Mouse (Mus musculus): ENCODE data around the gene Pnliprp2.

Pnliprp2 gene

DNA sequence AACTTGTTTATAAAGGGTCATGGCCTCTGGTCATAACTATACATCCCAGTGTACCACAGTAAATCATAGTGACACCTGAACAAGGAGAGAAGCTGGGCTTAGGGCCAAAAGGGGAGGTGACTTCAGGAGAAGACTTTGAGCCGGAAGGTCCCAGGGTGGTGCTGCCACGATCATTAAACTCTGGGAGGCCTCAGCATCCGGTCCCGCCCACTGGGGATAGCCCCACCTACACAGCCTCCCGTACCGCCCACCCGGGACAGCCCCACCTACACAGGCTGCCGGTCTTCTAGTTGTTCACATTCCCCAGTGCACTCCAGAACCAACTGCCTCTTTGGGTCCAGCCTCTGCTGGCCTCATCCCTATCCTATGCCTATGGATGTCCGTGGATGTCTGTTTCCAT lies at the start of gene Pnliprp2:
TSS of gene Pnliprp2 (plus strand) at position 297 of the 400 bp plus-strand sequence.
- no peak for DNase-seq (ENCODE audit: low spot score)

DNA sequence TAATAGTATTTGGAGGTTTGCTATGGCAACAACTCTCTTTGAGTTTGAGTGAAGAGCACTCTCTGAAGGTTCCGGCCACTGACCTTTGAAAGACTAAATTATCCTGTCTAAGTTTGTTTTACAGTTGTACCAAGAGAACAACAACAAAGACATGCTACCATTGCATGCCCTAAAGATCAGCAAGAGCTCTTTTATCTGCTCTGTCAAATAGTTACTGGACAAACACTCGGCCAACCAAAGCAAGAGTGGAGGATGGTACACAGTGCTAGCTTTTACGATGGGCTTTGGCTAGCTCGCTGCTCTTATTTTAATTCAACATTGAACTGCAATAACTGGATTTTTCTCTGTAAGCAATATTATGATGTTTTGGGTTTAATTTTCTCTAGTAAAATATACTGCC lies 41.6 kb upstream of the Pnliprp2 start:
- no peak for DNase-seq (ENCODE audit: low spot score)

DNA sequence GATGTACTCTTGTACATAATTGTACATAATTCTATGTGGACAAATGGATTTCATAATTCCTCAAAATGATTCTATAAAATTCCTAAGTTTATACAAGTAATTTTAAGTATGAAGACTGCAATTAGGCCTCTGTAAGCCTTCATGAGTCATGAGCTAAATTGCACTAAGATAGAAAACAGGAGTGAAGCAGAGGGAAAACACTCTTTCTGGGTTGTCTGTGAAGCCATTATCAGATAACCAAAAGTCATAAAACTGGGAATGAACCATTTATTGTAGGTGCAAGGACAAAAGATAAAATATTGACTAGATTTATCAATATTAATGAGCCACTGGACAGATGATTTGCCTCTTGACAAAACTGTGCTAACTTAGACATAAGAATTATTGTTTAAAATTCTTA lies 39.1 kb upstream of the Pnliprp2 start:
- no peak for DNase-seq (ENCODE audit: low spot score)

DNA sequence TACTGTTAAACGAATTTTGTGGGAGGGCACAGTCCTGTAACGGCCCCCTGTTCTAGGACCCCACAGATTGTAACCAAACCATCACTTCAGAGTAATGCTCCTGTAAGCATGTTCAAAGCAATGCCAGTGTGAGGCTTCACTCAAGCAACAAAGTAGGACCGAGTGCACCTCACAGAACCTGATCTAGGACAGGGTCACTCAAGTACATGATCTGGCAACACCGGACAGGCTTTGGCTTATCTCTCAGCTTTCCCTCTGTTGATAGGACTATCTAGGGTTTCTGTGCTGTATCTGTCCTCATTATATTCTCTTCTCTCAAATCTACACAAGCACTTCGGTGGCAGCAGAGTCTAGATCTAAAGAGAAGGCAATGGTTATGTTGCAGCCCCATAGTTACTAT lies 33.0 kb upstream of the Pnliprp2 start:
- no peak for DNase-seq (ENCODE audit: low spot score)

DNA sequence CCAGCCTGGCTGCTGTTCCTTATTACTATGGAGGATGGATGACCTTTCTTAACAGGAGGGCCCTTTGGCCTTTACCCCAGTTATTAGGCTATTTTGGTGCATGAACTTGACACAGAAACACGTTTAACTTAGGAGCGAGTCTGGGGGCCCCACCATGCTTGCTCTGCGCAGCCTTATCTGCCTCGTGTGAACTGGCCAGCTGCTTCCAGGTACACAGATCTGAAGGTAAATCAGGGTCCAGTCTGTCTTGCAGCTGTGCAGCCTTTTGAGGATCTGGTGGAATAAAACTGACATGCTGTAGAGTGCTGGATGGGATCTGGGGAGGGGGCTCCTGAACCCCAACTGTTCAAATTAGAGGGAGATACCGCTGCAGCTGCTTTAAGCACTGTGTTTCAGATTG lies 31.8 kb upstream of the Pnliprp2 start:
- DNase-seq (ENCODE audit: low spot score): no peak

DNA sequence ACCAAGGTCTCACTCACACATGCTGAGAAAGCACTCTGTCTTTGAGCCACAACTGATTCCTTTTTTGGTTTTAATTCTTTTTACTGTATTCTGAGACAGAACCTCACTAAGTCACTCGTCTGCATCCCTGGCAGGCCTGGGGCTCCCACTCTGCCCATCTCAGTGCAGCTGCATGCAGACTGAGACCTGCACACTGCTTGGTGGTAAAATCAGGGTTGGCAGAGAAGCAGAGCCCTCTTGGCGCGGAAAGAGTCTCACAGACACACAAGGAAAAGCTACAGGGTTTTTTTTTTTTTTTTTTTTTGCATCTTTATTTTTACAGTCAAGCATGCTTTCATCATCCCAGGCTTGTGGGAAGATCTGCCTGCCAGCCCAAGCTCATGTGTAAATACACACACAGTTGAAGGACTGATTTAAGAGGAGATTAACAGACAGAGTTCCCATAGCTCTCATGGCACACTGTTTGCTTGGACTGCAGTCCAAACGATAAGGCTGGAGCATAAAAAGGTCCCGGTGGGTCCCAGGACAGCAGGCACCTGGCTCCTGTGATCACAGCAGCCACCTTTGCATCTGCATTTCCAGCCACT lies 31.0 kb upstream of the Pnliprp2 start, which contains the start of gene Pnliprp1:
TSS of gene Pnliprp1 (plus strand) at position 443 of the 587 bp plus-strand sequence.
- no peak for DNase-seq (ENCODE audit: low spot score)

DNA sequence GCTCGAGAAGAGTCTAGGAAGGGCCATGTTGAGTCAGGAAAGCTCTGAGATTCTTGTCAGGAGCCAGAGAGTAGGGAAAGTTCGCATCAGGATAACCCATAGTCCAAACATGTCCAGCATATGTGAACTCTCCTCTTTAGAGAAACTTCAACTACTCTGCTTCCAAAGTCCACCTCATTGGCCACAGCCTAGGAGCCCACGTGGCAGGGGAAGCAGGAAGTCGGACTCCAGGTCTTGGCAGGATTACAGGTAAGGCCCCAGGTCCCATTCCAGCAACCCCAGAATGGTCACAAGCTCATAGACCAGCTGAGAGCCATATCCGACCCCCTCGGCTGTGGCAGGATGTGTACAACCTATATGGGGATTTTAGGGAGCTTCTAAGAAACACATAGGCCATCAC lies 26.3 kb upstream of the Pnliprp2 start:
- DNase-seq (ENCODE audit: low spot score): no peak

DNA sequence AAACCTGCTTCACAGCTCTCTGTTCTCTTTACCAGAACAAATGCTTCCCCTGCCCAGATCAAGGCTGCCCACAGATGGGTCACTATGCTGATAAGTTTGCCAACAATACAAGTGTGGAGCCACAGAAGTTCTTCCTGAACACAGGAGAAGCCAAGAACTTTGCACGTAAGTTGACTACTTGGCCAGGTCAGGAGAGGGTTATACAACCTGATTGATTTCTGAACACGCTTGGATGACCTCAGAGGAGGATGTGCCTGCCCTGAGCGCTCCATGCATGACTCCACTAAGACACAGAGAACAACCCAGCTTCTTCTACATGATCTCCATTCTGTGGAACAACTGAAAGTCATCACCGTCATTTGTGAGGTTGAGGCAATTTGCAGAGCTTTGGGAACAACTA lies 21.4 kb upstream of the Pnliprp2 start:
- no peak for DNase-seq (ENCODE audit: low spot score)

DNA sequence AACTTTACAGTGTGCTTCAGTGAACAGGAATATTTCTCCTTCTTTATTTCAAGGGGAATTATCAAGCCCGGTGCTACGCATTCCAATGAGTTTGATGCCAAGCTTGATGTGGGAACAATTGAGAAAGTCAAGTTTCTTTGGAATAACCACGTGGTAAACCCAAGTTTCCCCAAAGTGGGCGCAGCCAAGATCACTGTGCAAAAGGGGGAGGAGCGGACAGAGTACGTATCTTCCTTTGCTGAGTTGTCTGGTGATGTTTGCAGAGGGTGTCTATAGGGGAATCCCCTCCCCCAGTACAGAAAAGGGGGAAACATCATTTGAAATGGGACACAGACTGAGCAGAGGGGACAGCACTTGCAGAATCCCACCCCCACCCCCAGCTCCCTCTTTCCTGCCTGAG lies 18.5 kb upstream of the Pnliprp2 start:
- DNase-seq (ENCODE audit: low spot score): no peak

DNA sequence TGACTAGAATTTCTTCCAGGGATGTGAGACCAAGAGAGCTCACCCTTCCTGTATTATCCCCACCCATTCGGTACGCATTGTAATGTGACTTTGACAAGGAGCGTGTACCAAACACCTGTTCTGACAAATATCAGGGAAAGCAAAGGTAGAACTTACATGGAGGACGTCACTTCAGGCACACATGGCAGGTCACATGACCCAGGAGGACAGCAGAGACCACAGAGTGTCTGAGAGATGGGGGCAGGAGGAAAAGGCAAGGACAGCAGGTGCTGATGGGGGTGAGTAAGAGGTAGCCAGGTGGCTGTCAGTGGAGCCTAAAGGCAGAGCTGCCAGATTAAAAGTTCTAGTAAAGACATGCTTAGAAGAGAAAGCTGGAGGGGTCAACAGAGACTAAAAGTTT lies 16.8 kb upstream of the Pnliprp2 start:
- DNase-seq (ENCODE audit: low spot score): no peak

DNA sequence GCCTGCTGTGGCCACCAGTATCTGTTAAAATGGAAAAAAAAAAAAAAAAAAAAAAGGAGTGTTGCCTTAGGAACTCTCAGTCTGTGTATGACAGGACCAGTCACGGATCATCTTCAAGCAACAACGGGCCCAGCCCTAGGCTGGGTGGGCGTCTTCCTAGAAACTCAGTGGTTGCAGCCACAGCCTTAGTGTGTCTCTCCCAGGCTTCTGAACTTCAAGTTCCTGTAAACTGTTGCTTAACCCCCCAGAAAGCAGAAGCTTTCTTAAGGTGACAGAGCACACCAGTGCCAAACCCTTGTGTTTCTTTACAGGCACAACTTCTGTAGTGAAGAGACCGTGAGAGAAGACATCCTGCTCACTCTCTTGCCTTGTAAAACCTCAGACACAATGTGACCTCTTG lies 15.8 kb upstream of the Pnliprp2 start:
- no peak for DNase-seq (ENCODE audit: low spot score)

DNA sequence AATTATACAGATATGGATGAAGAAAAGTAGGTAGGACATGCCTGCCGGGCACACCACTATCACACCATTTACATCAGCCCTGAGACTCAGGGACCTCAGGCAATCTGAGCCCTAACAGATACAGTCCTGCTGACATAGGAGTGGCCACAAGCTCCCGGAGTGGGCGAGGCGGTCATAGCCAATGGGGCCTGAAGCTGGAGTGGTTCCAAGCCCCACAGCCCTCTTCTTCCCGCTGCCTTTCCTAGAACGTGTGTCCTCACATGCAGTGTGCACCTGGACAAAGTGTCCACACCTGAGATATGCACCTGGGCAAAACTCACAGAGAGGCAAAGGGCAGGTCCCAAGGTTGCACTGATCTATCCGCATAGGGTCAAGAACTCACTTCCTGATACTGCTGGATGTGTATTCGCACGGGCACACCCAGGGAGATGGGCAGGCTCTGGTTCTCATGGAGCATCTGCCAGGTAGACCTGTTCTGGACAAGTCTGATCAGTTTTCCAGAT lies 12.0 kb upstream of the Pnliprp2 start:
- DNase-seq (ENCODE audit: low spot score): no peak

DNA sequence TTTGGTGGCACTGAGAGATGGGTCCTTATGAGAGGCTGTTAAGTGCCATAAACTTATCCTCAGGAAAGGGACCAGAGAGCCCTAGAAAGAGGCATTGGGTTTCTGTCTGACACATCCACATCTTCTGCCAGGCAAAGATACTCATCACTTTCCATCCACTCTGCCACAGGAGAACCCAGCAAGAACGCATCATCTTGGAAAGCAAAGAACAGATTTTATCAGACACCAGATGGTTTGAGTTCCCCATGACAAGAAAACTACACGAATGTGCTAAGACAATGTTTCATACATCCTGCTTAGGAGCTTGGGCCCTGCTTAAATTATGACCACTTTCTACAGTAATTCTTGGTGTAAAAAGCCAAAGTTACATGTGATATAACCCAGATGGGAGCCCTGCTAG lies 8.7 kb upstream of the Pnliprp2 start:
- DNase-seq (ENCODE audit: low spot score): no peak

DNA sequence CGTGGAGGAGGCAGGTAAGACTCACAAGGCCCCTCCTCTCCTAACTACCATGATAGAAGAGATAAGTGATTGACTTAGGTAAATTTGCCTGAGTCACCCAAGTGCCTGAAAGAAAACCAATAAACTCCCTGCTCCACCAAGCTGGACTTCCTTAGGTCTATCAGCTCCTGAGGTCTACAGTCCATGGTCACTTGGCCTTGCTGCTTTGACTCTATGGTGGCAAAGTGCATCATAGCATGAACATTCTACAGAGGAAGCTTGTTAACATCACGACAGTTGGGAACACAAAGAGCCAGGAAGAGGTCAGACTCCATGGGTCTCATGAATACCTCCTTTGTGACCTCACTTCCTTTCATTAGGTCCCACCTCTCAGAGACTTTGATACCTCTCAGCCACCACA lies 8.0 kb upstream of the Pnliprp2 start:
- DNase-seq (ENCODE audit: low spot score): no peak

DNA sequence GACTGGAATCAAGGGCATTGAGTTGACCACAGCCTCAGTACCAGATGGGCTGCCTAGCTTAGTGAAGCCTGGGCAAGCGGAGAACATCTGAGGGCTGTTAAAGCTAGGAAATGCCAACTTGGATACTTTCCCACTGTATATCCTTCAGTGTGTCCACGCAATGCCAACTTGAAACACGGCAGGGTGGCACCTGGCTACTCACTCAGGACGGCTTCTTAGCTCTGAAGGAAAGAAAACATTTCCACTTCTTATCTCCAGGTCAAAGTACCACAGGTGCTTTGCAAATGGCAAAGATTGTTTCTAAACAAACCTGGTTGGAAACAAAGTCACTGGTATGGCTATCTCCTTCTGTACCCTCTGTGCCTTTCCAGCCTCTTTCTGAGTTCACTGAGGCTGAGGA lies 648 bp upstream of the Pnliprp2 start:
- DNase-seq (ENCODE audit: low spot score): no peak

DNA sequence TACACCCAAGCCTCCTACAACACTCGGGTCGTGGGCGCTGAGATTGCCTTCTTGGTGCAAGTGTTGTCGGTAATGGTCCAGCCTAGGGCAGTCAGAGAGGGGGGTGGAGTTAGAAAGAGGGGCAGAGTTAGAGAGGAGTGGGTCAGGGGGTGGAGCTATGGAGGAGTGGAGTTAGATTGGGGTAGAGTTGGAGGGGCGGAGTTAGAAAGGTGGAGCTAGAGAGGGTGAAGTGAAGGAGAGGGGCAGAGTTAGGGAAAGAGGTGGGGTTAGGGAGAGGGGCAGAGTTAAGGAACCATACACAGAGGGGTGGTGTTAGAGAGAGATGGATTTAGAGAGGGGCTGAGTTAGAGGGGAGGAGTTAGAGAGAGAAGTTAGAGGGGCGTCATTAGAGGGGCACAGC lies 2.8 kb downstream of the Pnliprp2 start:
- no peak for DNase-seq (ENCODE audit: low spot score)

DNA sequence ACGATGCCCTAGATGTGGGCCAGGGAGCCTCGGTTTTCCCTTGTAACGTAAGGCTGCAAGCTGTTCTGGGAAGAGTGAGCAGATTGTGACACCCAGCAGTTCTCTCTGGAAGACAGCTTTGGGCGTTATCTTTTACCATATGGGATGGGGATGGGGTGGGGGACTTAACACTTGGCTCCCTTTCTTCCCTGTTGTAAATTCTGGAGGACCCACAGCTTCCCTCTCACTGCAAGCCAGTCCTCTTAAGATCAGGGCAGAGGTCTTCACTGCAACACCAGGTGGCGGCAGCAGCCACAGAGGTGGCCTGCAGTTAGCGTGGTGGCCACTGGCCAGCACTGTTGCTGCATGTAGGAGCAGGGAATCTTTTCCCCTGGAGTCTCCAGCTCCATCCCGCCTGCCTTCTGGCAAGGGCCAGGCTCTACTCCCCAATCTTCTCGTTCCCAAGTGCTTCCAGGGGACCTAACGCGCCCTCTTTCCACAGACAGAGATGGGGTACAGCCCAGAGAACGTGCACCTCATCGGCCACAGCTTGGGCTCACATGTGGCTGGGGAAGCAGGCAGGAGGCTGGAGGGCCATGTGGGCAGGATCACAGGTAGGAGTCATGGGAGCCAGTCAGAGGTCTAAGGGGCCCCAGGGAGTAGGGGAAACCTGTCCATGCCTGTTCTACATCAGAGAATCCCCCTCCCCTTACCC lies 3.5 kb downstream of the Pnliprp2 start:
- DNase-seq (ENCODE audit: low spot score): peak; percentile 36

DNA sequence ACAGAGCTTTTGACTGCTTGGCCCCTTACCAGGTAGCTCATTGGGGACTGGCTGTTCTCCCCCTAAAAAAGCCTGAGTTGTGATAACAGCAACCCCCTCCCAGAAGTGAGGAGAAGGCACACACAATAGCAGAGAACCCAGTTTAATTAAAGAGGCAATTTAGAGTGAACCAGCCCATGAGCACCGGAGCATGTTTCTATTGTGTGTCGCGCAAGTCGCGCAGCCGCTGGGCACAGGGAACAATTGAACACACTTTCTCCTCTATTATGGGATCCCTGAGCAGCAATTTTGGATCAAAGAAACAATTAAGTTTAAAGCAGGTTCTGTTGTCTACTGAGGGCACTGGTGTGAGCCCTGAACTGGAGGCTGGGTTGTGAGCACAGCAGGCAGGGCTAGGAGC lies 7.8 kb downstream of the Pnliprp2 start:
- DNase-seq (ENCODE audit: low spot score): no peak

DNA sequence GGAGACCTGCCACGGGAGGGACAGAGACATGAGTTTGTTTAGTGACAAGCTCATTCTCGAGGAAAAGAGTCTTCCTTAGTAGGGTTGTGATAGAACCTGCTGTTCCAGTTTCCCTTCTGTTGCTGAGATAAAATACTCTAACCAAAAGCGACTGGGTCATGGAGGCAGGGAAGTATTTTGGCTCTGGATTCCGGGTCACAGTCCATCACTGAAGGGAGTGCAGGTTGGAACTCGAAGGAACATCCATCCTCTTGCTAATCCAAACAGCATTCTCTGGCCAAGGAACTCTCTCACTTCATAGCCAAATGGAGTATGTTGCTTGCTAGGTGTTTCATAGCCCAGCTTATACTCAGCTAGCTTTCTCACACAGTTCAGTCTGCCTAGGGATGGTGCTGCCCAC lies 16.9 kb downstream of the Pnliprp2 start:
- DNase-seq (ENCODE audit: low spot score): no peak

DNA sequence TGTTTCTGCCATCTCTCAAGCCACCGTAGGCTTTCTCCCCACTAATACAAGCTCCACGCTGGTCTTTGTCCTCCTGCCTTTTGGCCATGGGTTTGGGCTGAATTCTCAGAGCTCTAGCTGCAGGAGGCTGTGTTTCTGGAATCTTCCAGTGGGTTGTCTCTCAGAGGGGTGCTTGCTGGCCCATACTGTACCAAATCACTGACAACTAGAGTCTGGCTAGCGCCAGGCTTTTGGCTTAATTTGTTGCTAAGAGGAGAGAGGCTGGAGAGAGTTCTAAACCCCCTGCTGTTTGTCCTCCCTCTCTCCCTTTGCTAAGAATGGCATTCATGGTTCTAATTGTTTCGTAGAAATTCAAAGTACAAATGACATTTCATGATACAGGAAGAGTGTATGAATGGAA lies 22.0 kb downstream of the Pnliprp2 start:
- DNase-seq (ENCODE audit: low spot score): no peak

DNA sequence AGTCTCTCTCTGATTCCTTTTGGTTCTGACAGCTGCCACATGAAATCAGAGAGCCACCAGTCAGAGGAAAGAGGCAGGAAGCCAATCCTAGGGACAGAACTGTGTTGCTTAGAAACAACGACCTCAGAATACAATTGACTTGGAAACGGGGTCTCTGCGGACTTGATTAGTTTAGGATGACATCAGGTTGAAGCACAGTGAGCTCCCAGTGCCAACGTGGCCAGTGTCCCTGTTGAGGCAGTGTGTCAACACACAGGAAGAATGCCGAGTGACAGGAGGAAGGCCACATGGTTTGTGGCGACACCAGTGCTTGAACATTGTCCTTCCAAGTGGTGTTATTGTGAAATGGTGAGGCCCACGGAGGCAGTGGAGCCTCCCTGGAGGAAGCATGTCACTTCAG lies 24.4 kb downstream of the Pnliprp2 start:
- no peak for DNase-seq (ENCODE audit: low spot score)

DNA sequence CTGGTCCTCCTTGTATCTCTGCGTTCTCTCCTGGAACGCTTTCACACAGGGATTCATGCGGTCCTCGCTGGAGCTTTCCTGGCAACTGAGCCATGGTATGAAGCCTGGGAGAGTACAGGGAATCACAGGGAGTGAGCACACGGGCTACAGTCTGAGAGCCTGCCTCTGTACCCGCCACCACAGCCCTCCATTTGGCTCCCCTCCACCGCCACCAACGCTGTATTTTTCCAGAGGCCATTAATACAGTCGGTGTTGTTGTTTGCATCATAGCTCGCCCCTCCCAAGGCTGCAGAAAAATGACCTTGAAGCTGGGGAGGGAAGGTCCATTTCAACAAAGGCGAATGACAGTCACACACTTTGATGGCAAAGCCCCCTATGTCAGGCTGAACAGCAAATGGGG lies 29.7 kb downstream of the Pnliprp2 start:
- DNase-seq (ENCODE audit: low spot score): no peak

DNA sequence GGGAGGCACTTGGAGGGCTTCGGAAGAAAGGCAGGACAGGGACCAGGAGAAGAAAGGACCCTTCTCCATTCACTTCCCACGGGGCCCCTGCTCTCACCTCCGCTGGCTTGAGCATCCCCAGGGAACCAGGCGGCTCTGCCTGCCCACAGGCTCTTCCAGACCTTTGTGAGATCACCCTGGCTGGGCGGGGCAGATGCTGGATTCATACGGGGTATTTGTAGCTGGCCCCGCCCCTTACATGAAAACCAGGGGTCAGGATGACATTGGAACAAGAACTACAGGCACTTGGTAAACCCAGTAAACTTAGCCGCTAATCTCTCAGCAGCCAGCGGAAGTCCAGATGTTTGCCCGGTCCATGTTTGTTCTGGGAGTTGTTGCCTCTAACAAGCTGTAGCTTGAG lies 34.8 kb downstream of the Pnliprp2 start, which contains the start of gene 1700019N19Rik:
TSS of gene 1700019N19Rik (minus strand) at position 178 of the 400 bp plus-strand sequence.
- no peak for DNase-seq (ENCODE audit: low spot score)

DNA sequence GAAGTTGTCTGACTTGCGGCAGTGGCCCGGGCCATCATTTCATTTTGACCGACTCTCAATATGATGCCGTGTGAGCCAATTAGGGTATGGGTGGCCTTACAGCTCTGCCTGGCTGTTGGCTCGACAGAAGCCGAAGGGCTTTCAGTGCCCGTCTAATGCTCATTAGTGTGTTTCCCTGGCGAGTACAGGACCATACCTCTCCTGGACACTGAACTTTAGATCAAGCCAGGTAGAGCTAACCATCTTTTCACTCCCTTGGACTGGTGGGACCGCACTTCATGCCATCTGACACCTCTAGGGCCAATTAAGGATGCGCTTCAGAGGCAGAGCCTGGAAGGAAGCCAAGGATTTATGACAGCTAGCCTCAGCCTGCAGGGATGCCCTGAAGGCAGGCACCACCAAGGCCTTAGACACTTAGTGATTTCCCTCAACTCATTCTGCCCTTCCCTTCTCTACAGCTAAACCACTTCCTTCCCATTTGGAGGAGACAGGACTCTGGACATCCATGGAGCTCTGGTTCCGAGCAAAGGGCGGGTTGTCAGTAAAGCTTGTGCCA lies 35.7 kb downstream of the Pnliprp2 start:
- no peak for DNase-seq (ENCODE audit: low spot score)

Data from urinary bladder, postnatal 25 days (tissue).